In genomic region chr14:61518659-61519480, GRCm38 (mm10) we compare ENCODE assay signal across 13 mouse cellular contexts. TPM values are rescaled to one million over a fixed set of nuclear protein-coding genes. Genes with fewer than 3 reads are reported as not detected.
A peak's percentile ranks its signal among the peaks of the same experiment; 100 is the strongest.
DNase-seq lines count a peak whose midpoint lies in the region; ATAC-seq and TF ChIP-seq lines count a peak whose summit lies in the region.
"Had no signal": no experiment of that assay in that cellular context is flagged by ENCODE, and none has a peak within 500 bp of the region (broad histone marks: within the 10 kb centered on the region; RNA-seq: fewer than 3 reads in every experiment).

No protein-coding gene starts in this region.

- H3K27ac ChIP-seq in liver, embryonic 12.5 days = no peak overlapping the region
- no peak overlapping the region for H3K27ac ChIP-seq in intestine, embryonic 16.5 days (ENCODE audit: low read length)
- H3K27ac ChIP-seq: embryonic facial prominence, embryonic 13.5 days; heart, embryonic 15.5 days had no signal

- peak; percentile 67 for ATAC-seq in CD4-positive, CD25-positive, alpha-beta regulatory T cell, adult 4 months
- 0 out of 2 replicates have a peak, but pooled peaks have one; percentile 7 for ATAC-seq in liver, embryonic 12.5 days
- ATAC-seq in intestine, embryonic 16.5 days = no peak
- ATAC-seq: Patski had no signal

- no peaks in the 10 kb centered on the region for H3K79me2 ChIP-seq in myocyte (ENCODE audit: control insufficient read depth, insufficient read depth)

- TF ChIP-seq POLR2A in myocyte (IDR thresholded peaks at IDR 0.05; ENCODE audit: insufficient read length, low read depth) = no peak

- 38% methylated on average over 10 of the region's 10 CpGs for WGBS in liver, embryonic 12.5 days (ENCODE audit: insufficient replicate concordance)
- 85% methylated on average over 10 of the region's 10 CpGs for WGBS in intestine, embryonic 16.5 days

- peaks cover 16% of the 10 kb centered on the region for H3K4me1 ChIP-seq in liver, embryonic 12.5 days
- H3K4me1 ChIP-seq in intestine, embryonic 16.5 days (ENCODE audit: control insufficient read depth, insufficient read depth, low read length) = no peaks in the 10 kb centered on the region
- H3K4me1 ChIP-seq: embryonic facial prominence, embryonic 13.5 days; heart, embryonic 15.5 days had no signal

- no peaks in the 10 kb centered on the region for H3K9me3 ChIP-seq in liver, embryonic 12.5 days (replicated peaks)
- H3K9me3 ChIP-seq in intestine, embryonic 16.5 days (ENCODE audit: control insufficient read depth, low read length) = no peaks in the 10 kb centered on the region
- H3K9me3 ChIP-seq: embryonic facial prominence, embryonic 13.5 days; heart, embryonic 15.5 days had no signal

- no peaks in the 10 kb centered on the region for H3K27me3 ChIP-seq in liver, embryonic 12.5 days (replicated peaks)
- no peaks in the 10 kb centered on the region for H3K27me3 ChIP-seq in myocyte (ENCODE audit: control insufficient read depth, insufficient read depth, insufficient read length)
- H3K27me3 ChIP-seq in intestine, embryonic 16.5 days (replicated peaks; ENCODE audit: control insufficient read depth, insufficient read depth, low read length) = no peaks in the 10 kb centered on the region
- H3K27me3 ChIP-seq: embryonic facial prominence, embryonic 13.5 days; heart, embryonic 15.5 days; Patski had no signal

- H3K9ac ChIP-seq in liver, embryonic 12.5 days = no peak overlapping the region
- no peak overlapping the region for H3K9ac ChIP-seq in intestine, embryonic 16.5 days (ENCODE audit: low read depth, low read length)
- H3K9ac ChIP-seq: embryonic facial prominence, embryonic 13.5 days; heart, embryonic 15.5 days had no signal

- no peak overlapping the region for H3K4me3 ChIP-seq in liver, embryonic 12.5 days
- H3K4me3 ChIP-seq in myocyte = no peak overlapping the region
- no peak overlapping the region for H3K4me3 ChIP-seq in intestine, embryonic 16.5 days (ENCODE audit: low read length)
- H3K4me3 ChIP-seq: embryonic facial prominence, embryonic 13.5 days; heart, embryonic 15.5 days had no signal

- no peak overlapping the region for H3ac ChIP-seq in myocyte (ENCODE audit: control insufficient read depth, insufficient read length)

- peak; percentile 33 for DNase-seq in layer of hippocampus, adult 11-12 months (ENCODE audit: low spot score)
- no peak for DNase-seq in layer of hippocampus, adult 8-10 months (ENCODE audit: low spot score in 2 of 2)
- no peak for DNase-seq in thymus, postnatal 10 days (ENCODE audit: low spot score in 2 of 2)
- no peak for DNase-seq in right cerebral cortex, postnatal 36 days (ENCODE audit: low spot score in 2 of 2)
- DNase-seq: kidney, postnatal 14 days; thymus, adult 18-20 months had no signal

- H3K4me2 ChIP-seq in liver, embryonic 12.5 days = no peak overlapping the region
- H3K4me2 ChIP-seq in myocyte (ENCODE audit: low read depth) = no peak overlapping the region
- no peak overlapping the region for H3K4me2 ChIP-seq in intestine, embryonic 16.5 days (ENCODE audit: low read depth, low read length)
- H3K4me2 ChIP-seq: embryonic facial prominence, embryonic 13.5 days; heart, embryonic 15.5 days had no signal

- H3K36me3 ChIP-seq in liver, embryonic 12.5 days = no peaks in the 10 kb centered on the region
- no peaks in the 10 kb centered on the region for H3K36me3 ChIP-seq in myocyte (ENCODE audit: control insufficient read depth, insufficient read depth)
- no peaks in the 10 kb centered on the region for H3K36me3 ChIP-seq in intestine, embryonic 16.5 days (ENCODE audit: control insufficient read depth, insufficient read depth, low read length)
- H3K36me3 ChIP-seq: embryonic facial prominence, embryonic 13.5 days; heart, embryonic 15.5 days had no signal

TF ChIP-seq in myocyte, 11 proteins besides CTCF, POLR2A, EP300 and RAD21:
- TF ChIP-seq MAX (IDR thresholded peaks at IDR 0.05; ENCODE audit: low read depth) (no peak), USF1 (IDR thresholded peaks at IDR 0.05; ENCODE audit: low read depth) (peak; percentile 60), SRF (IDR thresholded peaks at IDR 0.05; ENCODE audit: control insufficient read depth, insufficient read length, low read depth) (no peak)

RNA-seq across cellular contexts. Expression of gene Spryd7, which starts 37.8 kb away (rescaled TPM):
- 10 to 100 TPM; 45.9 to 52.8 (median 49.5) TPM for total RNA-seq in layer of hippocampus, adult 8-10 months (2022)
- polyA plus RNA-seq in CD4-positive, CD25-positive, alpha-beta regulatory T cell, adult 4 months (2017; shearing (Covaris generic)) = 1 to 10 TPM; 5.2 to 7.7 TPM
- polyA plus RNA-seq in liver, embryonic 12.5 days (2016; fragmentation: Nextera tagmentation; extraction: Ambion mirVana) = 15.2 and 15.3 TPM in 2 replicates
- polyA plus RNA-seq in myocyte (2012; fragmentation: generic; extraction: Trizol) = 8.7 TPM
- polyA plus RNA-seq in intestine, embryonic 16.5 days (2015; fragmentation: Nextera tagmentation; extraction: Ambion mirVana) = 26.6 and 27.0 TPM in 2 replicates
